Mouse (Mus musculus): ENCODE results near the gene Mab21l2.

The Mab21l2 gene

GRCm38 (mm10) chr3:86538645-86539554 lies 9.5 kb downstream of the Mab21l2 start:
- no peak for DNase-seq

GRCm38 (mm10) chr3:86536751-86537150 lies 11.7 kb downstream of the Mab21l2 start:
- DNase-seq, result no peak

- DNase-seq, result no peak
These were observed 16.7 kb downstream of the Mab21l2 start for GRCm38 (mm10) chr3:86531531-86532269.

DNA sequence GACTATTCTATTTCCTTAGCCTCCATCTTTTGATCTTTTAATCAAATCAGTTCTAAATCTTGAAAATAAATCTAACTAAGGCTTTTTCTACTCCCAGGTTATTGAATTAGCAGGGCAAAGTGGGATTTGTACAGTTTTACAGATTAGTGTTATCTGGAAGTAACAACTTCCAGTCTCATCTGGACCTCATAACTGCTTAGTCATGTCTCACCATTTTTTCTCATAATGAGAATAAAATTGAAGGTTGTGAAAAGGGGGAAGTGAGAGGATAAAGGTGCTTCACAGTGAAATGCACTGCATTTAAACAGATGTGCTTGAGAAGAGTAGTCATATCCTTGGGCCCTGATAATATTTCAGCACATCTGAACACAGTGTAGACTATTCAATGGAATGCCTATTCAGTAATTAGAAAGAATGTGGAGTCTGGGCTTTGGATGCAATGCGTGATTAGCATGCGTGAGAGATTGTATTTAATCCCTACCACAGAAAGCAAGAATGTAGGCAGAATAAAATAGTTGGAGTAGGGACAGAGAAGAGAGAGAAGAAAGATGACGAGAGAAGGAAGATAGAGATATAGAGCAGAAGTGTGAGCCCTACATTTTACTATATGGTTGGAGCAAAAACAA lies 25.4 kb downstream of the Mab21l2 start:
- no peak for DNase-seq

- DNase-seq, result no peak
These were observed 29.8 kb downstream of the Mab21l2 start for GRCm38 (mm10) chr3:86518506-86519109.

- DNase-seq, result no peak
These were observed 47.8 kb downstream of the Mab21l2 start for GRCm38 (mm10) chr3:86500586-86500985.
